Mouse (Mus musculus): ENCODE measurements at regions not wholly inside any gene's neighbourhood (a gene's known extent, or its start where the extent isn't known, plus 50 kb on each side); places are given as distances from the start of the nearest gene placed in this dataset.

DNA sequence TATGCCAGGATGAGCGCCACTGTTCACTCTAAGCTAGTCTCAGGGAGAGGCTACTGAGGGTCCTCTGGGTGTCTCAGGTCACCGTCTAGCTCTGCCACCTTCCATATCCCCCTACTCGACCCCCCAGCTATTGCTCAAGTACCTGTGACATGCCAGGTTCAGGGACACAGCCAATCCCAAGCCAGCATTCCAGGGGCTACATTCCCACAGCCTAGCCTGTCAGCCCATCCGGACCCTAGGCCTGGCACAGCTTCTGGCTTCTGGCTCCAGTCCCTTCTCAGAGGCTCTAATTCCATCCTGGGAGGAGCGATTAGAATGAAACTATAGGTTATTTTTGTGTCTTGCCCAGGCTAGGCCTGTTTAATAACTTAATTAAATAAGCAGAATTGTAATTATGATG is 105.2 kb downstream of the 1810010D01Rik start:
- DNase-seq (ENCODE audit: low spot score), result no peak

DNA sequence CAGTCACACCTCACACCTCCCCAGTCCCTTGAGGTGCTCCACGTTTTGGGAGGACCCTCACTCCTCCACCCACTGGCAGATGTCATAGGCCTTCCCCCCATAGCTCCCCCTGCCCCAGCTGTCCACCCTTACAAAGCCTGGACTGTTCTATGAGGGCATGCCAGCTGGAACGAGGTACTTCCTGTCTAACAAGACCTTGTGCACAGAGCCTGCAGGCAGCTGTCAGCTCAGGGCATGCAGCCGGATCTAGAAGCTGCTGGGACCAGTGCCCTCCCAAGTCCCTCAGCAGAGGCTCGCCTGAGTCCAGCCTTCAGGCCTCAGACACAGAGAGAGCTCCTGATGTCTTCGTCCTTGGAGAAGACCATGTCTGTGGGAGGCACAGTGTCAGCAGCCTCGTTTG is 105.7 kb downstream of the 1810010D01Rik start:
- DNase-seq (ENCODE audit: low spot score), result no peak

DNA sequence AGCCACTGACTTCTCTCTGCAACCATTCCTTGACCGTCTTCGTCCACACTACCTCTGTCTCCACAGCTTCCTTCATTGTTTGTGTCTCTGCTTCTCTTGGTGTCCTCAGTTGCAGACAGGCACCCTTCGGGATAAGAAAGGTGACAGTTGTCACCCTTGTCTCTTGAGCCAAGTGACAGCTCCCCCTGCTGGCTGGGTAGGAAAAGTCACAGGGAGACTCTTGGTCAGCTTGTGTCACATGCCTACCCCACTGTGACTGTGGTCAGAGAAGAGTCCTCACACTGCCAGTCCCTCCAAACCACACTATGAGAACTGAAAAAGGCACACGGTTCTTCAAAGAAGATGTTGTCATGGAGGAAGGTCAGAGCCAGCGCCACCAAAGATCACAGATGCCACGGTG is 109.6 kb downstream of the 1810010D01Rik start:
- no peak for DNase-seq (ENCODE audit: low spot score)

DNA sequence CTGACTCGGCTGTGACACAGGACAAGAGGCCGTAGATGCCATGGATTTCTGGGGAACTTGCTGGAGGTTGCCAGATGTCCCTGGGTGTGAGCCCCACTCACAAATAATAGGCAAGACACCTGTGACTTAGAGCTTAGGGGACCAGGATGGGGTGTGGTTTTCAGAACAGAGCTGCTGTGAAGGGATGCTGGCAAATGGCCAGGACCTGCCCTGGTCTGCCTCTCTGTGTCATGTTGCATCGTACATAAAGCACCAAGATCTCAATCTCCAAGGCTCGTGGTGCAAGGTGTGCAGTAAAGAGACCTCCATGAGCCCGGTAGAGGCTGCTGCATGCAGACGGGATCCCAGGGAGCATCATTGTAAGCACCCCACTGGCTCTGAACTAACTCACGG is 113.8 kb downstream of the 1810010D01Rik start:
- DNase-seq (ENCODE audit: low spot score), result no peak

DNA sequence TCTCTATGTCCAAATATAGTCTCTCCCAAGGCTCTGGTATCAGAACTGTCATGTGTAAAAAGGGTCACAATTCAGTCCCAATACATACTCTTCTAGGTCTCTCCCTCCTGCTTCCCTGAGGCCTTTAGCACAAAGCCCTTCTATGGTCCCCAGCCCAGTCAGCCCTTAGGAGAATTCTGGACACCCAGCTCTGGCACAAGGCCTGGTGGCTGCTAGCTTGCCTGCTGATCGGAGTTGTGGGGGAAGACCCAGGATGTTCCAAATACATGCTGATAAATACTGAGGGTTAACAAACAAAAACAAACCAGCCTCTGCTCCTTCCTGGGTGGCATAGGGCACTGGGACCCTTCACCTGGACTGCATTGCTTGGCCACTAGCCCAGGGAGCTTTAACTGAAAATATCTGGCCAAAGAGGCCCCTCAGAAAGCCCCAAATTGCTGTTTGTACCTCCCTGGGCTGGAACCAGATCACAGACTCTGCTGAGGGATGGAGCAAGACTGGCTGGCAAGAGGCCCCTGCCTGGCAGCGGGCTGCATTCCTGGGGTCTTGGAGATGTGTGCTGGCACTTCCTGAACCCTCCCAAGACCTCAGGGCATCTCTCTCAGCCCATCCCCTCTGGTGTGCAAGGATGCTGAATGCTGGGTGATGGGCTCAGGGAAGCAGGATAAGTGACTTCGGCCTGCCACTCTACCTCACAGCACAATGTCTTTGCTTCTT is 114.3 kb downstream of the 1810010D01Rik start:
- DNase-seq (ENCODE audit: low spot score), result no peak

DNA sequence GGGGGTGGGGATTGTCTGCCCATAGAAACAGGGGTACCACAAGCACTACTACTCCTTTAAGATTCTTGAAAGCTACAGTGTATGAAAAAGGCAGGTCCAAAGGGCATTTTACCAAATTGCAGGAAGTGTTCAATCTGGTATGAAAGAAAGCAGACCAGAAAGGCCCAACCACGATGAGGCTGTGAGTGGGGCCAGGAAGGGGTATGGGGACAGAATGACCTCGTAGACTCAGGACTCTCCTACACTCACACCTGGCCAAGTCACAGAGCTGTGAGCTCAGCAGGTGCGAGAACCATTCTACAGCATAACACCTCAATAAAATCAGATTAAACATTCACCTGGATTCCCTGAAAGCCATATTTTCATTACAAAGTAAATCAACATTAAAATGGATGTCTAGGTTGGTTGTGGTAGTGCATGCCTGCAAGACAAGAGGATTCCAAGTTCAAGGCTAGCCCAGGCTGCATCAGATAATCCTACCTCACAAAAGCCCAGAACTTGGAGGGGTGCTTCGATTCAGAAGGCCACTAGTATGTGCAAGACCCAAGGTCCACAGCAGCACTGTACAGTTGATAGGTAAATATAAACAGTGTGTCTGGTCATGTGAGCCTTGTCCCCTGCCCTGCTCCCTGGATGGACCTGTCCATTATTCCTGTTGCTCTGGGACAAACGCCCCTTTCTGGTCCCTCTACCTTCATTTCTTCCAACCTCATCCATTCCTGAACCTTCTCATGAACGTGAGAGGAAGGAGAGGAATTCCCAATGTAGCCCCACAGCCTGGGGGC is 115.3 kb downstream of the 1810010D01Rik start:
- no peak for DNase-seq (ENCODE audit: low spot score)

DNA sequence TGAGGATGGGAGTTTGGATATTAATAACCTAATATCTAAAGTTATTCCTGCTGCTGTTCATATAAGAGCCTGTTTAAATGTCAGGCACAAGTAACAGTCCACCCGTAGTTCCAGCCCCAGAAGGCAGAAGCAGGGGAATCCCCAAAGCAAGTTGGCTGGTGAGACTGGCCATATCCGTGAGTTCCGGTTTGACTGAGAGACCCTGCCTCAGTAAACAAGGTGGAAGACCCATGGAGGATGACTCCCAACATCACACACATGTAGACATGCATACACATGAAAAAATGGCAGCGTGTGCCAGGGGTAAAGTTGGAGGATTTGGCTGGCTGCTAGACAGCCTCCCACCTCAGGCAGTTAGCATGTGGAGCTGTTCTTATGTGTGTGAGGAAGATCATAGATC is 117.1 kb downstream of the 1810010D01Rik start:
- DNase-seq (ENCODE audit: low spot score), result no peak

DNA sequence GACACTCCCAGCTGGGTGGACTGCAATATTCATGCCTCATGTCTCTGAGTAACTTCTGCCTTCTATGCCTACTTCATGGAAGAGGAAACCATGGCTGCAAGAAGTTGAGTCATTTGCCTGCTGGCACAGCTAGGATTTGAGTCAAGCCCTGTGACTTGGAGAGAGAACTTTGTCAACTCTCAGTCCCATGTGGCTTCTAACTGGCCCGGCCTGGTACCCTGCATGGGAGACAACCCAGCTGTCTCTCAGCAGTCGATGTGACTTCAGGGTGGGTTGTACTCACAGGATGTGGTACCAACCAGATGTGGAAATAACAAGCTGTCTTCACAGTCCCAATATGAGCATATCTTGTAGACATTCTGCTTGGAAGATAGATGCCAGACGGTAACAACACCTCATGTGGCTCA is 118.6 kb downstream of the 1810010D01Rik start:
- DNase-seq (ENCODE audit: low spot score), result no peak

DNA sequence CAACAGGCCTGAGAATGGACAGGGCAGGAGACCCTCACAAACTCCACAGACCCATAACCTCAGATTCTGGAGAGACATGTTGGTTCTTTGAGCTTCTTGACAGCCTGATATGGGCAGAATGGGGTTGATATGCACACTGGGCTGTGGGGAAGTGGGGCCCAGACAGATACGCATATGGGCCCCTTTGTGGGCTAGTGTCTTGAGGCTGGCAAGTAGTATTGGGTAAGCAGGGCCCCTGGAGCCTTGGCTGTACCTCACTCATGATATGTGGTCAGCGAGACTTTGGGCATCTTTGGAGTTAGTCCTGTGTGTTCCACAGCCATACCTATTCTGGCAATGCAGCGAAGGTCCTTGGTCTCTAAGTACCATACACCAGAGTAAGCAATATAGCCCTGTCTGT is 119.3 kb downstream of the 1810010D01Rik start:
- no peak for DNase-seq (ENCODE audit: low spot score)

DNA sequence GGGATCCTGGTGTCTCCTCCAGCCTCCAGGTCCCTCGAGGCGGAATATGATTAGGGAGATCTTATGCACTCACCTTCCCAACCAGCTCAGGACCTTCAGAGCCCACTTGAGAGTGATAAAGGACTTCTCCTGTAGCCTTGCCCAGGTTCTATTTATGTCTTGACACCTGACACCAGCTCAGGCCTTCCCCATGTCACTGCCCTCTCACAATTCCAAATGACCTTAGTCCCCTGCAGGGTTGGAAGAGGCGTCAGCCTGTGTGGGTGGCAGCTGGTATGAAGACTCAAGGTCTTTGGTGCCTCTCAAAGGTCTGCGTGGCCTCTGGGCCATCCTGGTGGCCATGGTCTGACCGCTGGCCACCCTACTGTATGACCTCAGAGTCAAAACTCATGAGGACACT is 120.1 kb downstream of the 1810010D01Rik start:
- DNase-seq (ENCODE audit: low spot score), result no peak

DNA sequence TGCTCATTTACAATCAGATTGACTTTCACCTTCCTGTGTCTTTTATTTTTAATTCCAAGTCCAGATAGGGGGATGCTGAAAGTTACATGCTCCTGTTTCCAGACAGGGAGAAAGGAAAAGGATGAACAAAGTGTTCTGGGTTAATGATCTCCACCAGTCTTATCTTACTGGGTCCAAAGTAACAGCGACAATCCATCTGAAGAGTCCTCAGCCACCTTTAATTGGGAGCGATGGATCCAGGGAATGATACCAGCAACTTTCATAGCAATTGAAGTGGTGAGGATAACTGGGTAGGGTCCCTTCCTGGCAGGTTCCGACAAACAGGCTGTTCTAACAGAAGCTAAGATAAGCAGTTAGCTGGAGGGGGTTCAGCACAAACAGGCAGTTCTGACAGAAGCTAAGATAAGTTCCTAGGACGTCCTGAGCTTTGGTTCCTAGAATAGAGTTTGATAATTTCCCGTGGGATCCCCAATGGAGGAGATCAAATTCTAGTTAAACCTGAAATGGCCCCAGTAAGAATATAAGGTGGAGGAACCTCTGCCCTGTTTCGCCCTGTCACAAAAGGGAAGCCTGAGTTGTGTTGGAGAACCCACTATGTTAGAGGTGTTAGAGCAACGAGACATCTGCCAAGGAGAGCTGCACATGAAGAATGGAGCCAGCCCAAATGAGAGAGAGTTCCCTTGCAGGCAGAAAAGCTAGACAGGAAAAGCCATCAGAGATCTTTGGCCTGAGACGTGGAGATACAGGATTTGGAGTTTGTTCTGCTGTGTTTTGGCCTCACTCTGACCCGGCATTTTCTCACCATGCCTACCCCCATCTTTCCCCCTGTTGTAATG is 124.8 kb downstream of the 1810010D01Rik start:
- DNase-seq (ENCODE audit: low spot score), result no peak

DNA sequence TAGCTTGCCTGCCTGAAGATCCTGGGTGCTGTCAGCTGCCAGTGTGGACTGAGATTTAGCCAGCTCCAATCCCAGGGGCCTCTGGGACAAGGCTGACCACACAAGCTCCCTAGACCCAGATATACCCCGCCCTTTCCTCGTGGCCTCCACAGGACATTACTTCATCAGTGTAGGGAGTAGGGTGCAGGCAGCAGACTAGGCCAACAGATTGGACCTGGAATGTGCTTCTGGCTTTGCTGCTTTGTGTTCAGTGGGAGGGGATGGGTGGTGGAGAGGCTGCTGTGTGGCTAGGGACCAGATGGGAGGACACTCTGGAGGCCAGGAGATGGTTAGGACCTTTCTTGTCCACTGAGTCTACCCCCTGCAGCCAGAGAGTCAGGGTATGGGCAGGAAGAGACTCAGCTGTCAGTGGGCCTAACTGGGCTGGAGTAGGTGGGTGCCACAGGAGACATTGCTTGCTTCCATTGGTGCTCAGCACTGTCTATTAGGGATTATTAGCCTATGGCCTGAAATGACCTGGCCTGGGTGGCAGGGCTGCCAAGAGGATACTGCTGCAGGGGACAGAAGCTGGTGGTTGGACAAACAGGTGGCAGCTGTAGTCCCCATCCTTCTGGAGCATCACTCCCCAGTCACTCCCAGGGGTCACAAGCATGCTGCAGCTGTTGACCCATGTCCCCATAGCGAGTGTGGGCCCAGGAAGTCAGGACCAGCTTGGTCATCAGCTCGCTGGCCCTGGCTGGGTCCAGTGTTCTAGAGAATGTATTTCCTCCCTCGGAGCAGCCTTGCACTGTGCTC is 132.5 kb upstream of the Ccnd1 start:
- DNase-seq (ENCODE audit: low spot score), result no peak

DNA sequence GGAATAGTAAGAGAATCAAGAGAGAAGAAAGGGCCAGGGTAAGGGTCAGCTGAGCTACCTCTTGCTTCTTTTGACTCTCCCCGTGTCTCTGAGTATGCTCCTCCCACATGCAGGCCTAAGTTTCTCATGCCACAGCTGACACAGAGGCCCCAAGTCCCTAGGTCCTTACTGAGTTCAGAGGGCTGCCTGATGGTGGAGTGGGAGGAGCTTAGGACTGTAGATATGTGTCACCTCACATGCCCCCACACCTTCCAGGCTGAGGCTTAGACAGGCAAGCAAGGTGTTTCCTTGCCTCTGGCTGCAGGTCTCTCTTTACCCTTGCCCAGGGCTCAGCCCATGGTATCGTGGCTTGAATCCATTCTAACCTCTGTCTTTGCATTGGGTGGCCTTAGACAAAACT is 131.8 kb upstream of the Ccnd1 start:
- no peak for DNase-seq (ENCODE audit: low spot score)

DNA sequence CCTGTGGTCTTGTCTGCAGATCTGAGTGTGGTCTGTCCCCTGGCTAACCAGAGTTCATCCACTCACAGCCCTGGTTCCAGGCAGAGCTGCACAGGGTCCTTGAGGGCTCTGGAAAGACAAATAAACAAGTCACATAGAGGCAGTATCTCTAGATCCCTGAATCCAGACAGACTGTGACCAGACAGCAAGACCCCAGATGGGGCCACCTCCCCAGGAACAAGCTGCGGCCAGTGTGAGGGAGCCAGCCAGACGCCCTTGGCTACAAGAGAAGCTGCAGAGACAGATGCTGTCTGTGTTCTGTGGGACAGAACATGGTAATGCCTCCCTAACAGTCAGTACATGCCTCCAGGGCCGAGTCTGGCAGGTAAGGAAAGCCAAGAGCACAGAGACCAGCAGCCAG is 127.6 kb upstream of the Ccnd1 start:
- DNase-seq (ENCODE audit: low spot score), result no peak

DNA sequence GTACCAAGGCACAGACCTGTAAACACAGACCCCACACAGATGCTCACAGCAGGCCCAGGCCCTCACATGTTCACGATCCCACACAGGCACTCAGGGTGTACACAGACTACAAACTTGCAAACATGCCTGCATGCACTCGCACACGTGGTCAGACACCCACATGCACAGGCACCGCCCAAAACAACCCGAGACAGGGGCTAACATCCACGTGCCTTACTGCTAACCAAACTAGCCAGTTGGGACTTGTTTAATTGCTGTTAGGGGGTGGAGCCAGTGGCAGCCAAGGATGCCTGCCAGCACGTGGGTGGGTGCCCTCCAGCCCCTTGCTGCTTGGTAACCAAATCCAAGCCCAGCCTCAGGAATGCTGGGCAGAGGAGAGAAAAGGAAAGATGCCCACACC is 116.6 kb upstream of the Ccnd1 start:
- no peak for DNase-seq (ENCODE audit: low spot score)

DNA sequence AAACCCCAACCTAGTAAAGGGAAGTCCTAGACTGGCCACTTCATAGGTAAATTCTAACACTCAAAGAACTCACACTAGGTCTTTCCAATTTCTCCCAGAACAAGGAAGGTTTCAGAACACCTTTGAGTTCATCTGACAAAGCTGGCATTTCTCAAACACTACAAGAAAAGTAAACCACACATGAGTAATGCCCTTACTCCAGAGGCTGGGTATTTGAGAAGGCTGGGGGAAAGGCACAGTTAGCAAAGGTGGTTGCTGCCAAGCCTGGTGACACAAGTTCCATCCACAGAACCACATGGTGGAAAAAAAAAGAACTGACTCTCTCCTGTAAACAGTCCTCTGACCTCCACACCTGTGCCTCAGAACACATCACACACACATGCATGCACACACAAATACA is 111.9 kb upstream of the Ccnd1 start:
- no peak for DNase-seq (ENCODE audit: low spot score)

DNA sequence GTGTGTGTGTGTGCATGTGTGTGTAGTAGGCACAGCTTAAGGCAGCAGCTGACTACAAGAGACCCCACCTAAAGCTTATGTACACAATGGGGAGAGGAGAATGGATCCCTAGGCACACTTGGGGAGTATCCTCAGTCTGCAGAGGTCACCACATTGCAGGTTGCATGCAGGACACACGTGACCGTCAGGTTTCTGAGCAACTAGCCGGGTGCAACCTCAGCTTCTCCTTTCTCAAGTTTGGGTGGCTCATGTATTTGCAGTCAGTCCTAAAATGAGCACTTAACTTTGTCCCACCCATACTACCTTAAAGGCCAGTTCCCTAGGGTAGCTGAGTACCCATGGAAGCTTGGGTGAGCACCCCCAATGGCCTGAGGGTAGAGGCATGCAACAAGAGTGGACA is 111.0 kb upstream of the Ccnd1 start:
- no peak for DNase-seq (ENCODE audit: low spot score)

DNA sequence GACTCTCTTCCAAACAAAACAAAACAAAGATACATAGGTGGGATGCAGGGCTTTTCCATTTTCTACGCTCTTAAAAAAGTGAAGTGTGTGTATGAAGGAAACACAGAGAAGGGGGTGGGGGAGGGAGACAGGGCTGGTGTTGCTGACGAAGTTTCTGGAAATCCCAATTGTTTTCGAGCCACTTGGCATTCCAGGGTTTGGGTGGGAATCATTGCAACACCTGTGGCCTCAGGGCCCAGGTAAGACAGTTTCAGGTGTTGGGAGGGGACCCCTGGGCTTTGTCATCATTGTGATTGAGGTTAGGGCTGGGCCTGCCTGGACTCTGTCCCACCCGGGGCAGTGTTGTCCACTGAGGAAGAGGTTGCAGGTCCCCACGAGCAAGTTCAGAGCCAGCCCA is 108.8 kb upstream of the Ccnd1 start:
- DNase-seq (ENCODE audit: low spot score), result no peak

DNA sequence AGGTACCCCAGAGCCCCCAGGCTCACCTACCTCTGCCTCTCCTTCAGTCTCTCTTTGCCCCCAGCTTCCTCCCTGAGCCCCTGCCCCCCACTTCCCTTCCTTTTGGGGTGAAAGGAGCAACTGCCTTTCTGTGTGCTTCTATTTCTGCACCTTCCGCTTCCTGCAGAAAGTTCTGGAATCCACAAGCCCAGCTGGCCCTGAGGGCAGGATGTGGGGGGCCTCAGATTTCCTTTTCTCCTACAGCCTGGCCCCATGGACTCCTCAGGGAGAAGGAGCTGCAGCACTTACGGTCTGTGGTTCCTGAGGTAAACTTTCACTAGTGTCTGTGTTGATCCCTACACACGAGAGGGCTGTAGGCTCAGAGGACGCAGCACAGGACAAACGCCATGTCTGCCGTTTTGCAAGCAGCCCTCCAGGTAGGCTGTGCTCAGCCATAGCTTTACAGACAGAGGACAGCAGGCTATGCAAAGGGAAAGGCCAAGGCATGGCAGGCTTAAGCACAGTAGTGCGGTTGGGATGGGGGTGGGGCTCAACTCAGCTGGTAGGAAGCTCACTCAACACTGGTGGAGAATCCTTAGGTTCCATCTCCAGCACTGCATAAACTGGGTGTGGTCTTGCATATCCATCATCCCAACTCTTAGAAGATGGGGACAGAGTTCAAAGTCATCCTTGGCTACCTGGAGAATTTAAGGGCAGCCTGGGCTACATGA is 108.2 kb upstream of the Ccnd1 start:
- DNase-seq (ENCODE audit: low spot score), result no peak

DNA sequence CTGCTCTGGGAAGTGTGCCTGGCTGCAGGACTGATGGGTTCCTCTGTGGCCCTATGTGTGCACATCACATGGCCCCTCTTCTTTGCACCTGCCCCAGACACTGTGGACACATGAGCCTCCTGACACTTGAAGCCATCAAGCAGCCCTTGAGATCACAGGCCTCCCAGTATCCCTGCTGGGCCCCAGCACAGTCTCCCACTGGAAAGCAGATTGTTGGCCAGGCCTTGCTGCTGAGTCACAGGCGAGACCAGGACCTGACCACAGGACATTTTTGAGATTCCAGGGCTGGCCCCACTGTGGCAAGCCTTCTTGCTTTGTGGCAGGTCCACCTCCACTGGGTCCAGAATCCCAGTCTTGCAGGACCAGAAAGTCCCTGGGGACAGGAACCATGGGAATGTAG is 105.5 kb upstream of the Ccnd1 start:
- no peak for DNase-seq (ENCODE audit: low spot score)

DNA sequence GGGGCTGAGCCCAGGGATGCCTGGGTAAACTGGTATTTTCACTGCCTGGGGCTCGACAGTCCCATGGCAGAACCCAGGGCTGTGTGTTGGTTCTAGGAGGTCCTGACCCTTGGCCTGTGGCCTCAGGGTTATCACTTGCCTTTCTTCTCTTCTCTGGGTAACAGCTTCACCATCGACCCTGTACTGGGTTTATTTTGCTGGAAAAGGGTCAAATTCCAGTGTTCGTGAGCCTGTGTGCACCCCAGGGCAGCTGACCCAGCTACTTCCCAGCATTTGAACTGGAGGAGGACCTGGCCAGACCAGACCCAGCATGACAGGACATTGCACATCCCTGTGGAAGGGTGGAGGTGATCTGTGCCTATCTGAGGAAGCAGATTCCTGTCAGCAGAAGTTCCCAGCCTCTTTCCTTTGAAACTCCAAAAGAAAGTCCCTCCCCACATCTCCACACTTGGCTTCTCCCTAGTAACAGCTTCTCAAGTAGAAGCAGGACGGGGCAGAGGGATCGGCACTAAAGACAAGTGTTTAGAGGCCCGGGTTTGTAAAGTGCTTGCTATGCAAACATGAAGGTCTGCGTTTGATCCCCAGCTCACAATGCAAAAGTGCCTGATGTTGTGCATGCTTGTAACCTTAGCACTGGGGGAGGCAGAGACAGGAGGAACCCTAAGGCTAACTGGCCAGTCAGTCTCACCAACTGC is 103.9 kb upstream of the Ccnd1 start:
- no peak for DNase-seq (ENCODE audit: low spot score)

All from urinary bladder, postnatal 10 days (tissue).